Mouse (Mus musculus): ENCODE measurements at regions not wholly inside any gene's neighbourhood (a gene's known extent, or its start where the extent isn't known, plus 50 kb on each side); places are given as distances from the start of the nearest gene placed in this dataset.

GRCm38 (mm10) chr9:85528421-85528820 lies 201.3 kb upstream of the Tent5a start:
- TF ChIP-seq POLR2A (IDR thresholded peaks at IDR 0.05; ENCODE audit: insufficient read depth, low read depth, low read length) (no peak), CTCF (IDR thresholded peaks at IDR 0.05) (no peak)

Measured in heart, adult 2 months (tissue).